Mouse (Mus musculus): ENCODE data around the gene Zc3h10. TPM values are rescaled to one million over a fixed set of nuclear protein-coding genes. Genes with fewer than 3 reads are reported as not detected.
A peak's percentile ranks its signal among the peaks of the same experiment; 100 is the strongest.

The Zc3h10 gene
- polyA plus RNA-seq, 1 experiment: 9.8 TPM

DNA sequence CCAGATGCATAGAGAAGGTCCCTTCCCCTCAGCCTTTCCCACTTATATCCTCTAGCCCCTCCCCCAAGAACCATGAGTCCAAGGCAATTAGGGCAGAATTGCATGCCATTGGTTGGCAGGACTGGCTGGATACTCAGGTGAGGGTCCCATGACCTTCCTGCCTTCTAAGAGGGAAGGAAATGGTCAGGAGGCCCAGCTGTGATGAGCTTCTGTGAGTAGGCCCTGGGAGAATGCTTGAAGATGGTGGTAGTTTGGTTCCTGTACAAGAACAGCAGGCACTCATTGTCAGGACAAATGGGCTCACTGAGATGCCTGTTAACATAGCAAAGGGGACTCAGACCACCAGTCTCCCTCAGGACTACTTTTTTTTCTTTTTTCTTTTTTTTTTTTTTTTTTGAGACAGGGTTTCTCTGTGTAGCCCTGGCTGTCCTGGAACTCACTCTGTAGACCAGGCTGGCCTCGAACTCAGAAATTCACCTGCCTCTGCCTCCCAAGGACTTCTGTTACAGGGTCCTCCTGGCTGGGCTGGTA, 9.2 kb downstream of the Zc3h10 start:
- no peak overlapping the region for H3K27ac ChIP-seq (ENCODE audit: control insufficient read depth, insufficient read depth, low read depth, low read length, poor library complexity)
- H3K4me3 ChIP-seq (replicated peaks; ENCODE audit: control insufficient read depth, low read depth, low read length): no peak overlapping the region
- peaks cover 2% of the 10 kb centered on the region for H3K4me1 ChIP-seq (ENCODE audit: control insufficient read depth, insufficient read depth, low read length)
- no peak for TF ChIP-seq CTCF (IDR thresholded peaks at IDR 0.05; ENCODE audit: control insufficient read depth, insufficient read depth, low read length)
- no peak for TF ChIP-seq POLR2A (IDR thresholded peaks at IDR 0.05; ENCODE audit: borderline replicate concordance, control insufficient read depth, low read depth, low read length)
- 75% methylated on average over 1 of the region's 1 CpGs for WGBS

DNA sequence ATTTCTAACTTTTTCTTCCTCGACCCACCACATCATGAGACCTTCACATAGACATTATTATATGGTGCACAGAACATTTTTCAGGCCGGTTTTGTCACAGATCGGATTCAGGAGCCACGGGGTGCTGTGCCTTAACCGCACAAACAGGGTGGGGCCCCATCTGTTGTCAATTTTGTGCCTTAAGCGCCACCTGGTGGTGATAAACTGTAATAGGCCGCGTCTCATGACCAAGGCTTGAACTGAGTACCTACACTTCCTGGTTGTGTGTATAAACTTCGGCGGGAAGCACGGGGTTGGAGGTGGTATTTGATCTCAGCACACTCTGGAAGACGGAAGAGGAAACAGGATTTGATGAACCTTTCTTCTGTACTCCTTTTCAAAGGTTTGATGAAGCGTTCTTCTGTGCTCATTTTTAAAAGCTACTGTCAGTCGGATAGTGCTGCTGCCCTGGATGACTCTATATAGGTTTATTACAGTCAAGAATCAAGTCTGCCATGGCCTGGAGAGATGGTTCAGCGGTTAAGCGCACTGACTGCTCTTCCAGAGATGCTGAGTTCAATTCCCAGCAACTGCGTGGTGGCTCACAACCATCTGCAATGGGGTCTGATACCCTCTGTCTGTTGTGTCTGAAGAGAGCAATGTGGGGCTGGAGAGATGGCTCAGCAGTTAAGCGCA, 11.2 kb downstream of the Zc3h10 start:
- Histone ChIP-seq H3K4me1 (ENCODE audit: control insufficient read depth, insufficient read depth, low read length) (peaks cover 2% of the 10 kb centered on the region), H3K27ac (ENCODE audit: control insufficient read depth, insufficient read depth, low read depth, low read length, poor library complexity) (peak overlapping the region; percentile 59; the same call in 1 of the 2 replicates), H3K4me3 (replicated peaks; ENCODE audit: control insufficient read depth, low read depth, low read length) (peak overlapping the region; percentile 22)
- TF ChIP-seq CTCF (IDR thresholded peaks at IDR 0.05; ENCODE audit: control insufficient read depth, insufficient read depth, low read length) (peak; percentile 81), POLR2A (IDR thresholded peaks at IDR 0.05; ENCODE audit: borderline replicate concordance, control insufficient read depth, low read depth, low read length) (no peak)
- WGBS: 11% methylated on average over 18 of the region's 18 CpGs

GRCm38 (mm10) chr10:128535624-128536265, 11.8 kb downstream of the Zc3h10 start:
- Histone ChIP-seq H3K4me1 (ENCODE audit: control insufficient read depth, insufficient read depth, low read length) (peaks cover 2% of the 10 kb centered on the region), H3K4me3 (replicated peaks; ENCODE audit: control insufficient read depth, low read depth, low read length) (no peak overlapping the region), H3K27ac (ENCODE audit: control insufficient read depth, insufficient read depth, low read depth, low read length, poor library complexity) (peak overlapping the region; percentile 59; the same call in 1 of the 2 replicates)
- no peak for TF ChIP-seq POLR2A (IDR thresholded peaks at IDR 0.05; ENCODE audit: borderline replicate concordance, control insufficient read depth, low read depth, low read length)
- TF ChIP-seq CTCF (IDR thresholded peaks at IDR 0.05; ENCODE audit: control insufficient read depth, insufficient read depth, low read length): no peak
- 23% methylated on average over 4 of the region's 4 CpGs for WGBS

- H3K27ac ChIP-seq (ENCODE audit: control insufficient read depth, insufficient read depth, low read depth, low read length, poor library complexity): peak overlapping the region; percentile 48; the same call in 1 of the 2 replicates
- no peak for TF ChIP-seq CTCF (IDR thresholded peaks at IDR 0.05; ENCODE audit: control insufficient read depth, insufficient read depth, low read length)
- TF ChIP-seq POLR2A (IDR thresholded peaks at IDR 0.05; ENCODE audit: borderline replicate concordance, control insufficient read depth, low read depth, low read length): no peak
- H3K4me1 ChIP-seq (ENCODE audit: control insufficient read depth, insufficient read depth, low read length): peaks cover 2% of the 10 kb centered on the region
- H3K4me3 ChIP-seq (replicated peaks; ENCODE audit: control insufficient read depth, low read depth, low read length): no peak overlapping the region
- whole genome bisulfite sequencing: 75% methylated on average over 2 of the region's 2 CpGs
Observed at GRCm38 (mm10) chr10:128535206-128535605, 12.4 kb downstream of the Zc3h10 start.

DNA sequence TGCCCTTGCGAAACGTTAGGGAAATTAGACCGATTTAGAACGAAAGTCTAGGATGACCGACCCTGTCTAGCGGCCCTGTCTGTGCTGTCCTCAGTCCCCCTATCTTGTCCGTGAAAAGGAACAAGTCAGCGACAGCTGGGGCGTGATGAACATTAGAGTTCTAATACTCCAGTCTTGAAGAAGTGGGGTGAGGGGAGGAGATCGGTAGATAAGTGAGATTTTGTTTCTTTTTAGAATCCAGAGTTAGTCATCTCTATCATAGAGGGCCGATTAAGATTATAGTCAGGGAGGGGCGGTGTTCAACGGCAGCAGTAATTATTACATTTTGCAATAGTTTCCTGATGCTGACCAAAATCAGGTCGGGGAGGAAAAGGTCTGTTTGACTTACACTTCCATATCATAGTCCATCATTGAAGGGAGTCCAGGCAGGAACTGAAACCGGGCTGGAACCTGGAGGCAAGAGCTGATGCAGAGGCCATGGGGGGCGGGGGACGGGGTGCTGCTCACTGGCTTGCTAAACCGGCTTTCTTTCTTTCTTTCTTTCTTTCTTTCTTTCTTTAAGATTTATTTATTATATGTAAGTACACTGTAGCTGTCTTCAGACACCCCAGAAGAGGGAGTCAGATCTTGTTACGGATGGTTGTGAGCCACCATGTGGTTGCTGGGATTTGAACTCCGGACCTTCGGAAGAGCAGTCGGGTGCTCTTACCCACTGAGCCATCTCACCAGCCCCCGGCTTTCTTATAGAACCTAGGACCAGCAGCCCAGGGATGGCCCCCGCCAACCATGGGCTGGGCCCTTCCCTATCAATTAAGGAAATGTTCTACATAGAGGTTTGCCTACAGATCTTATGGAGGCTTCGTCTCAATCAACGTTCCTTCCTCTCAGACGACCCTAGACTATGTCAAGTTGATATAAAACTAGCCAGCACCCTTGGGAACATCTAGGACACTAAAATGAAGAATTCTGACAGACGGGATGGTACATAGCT, 20.9 kb downstream of the Zc3h10 start:
- Histone ChIP-seq H3K27ac (ENCODE audit: control insufficient read depth, insufficient read depth, low read depth, low read length, poor library complexity) (peak overlapping the region; percentile 59; the same call in 1 of the 2 replicates), H3K4me1 (ENCODE audit: control insufficient read depth, insufficient read depth, low read length) (no peaks in the 10 kb centered on the region; the same call in 1 of the 2 replicates), H3K4me3 (replicated peaks; ENCODE audit: control insufficient read depth, low read depth, low read length) (peak overlapping the region; percentile 89)
- TF ChIP-seq POLR2A (IDR thresholded peaks at IDR 0.05; ENCODE audit: borderline replicate concordance, control insufficient read depth, low read depth, low read length): no peak
- WGBS: 22% methylated on average over 28 of the region's 28 CpGs

GRCm38 (mm10) chr10:128525671-128526308, 21.8 kb downstream of the Zc3h10 start, which contains the start of gene Esyt1:
TSS of gene Esyt1 (minus strand) at chr10:128525871.
- no peaks in the 10 kb centered on the region; the same call in 1 of the 2 replicates for H3K4me1 ChIP-seq (ENCODE audit: control insufficient read depth, insufficient read depth, low read length)
- H3K4me3 ChIP-seq (replicated peaks; ENCODE audit: control insufficient read depth, low read depth, low read length): peak within 1 kb of the TSS; percentile 89
- H3K27ac ChIP-seq (ENCODE audit: control insufficient read depth, insufficient read depth, low read depth, low read length, poor library complexity): peak within 1 kb of the TSS; percentile 93
- WGBS: under 1% methylated on average over 37 of the region's 37 CpGs
- TF ChIP-seq POLR2A (IDR thresholded peaks at IDR 0.05; ENCODE audit: borderline replicate concordance, control insufficient read depth, low read depth, low read length) (peak; percentile 83), CTCF (IDR thresholded peaks at IDR 0.05; ENCODE audit: control insufficient read depth, insufficient read depth, low read length) (peak; percentile 36; the same call in 1 of the 2 replicates)

All from bone marrow, adult 2 months (tissue).